Mouse (Mus musculus) embryonic facial prominence, embryonic 14.5 days (tissue): ENCODE measurements at regions not wholly inside any gene's neighbourhood (a gene's known extent, or its start where the extent isn't known, plus 50 kb on each side); places are given as distances from the start of the nearest gene placed in this dataset.
"Not testable (repeated sequence)": the region's sequence is repeated elsewhere in the genome, so short reads cannot be mapped to it uniquely, and the experiment has no call there.

Experiments used
- ATAC-seq: fragments of 200-750 bp; cut with Nextera tagmentation; 2 replicates; pipeline ENCODE4 v1.8.0; 2017; ENCODE audit warnings: low read depth, moderate number of reproducible peaks, moderate TSS enrichment
- DNase-seq: peaks from one replicate; pipeline ENCODE4 v3.0.0-alpha.2; 2015; ENCODE audit warnings: low spot score
- H3K27ac ChIP-seq: fragments of 300-500 bp; sonication (generic); replicated peaks from 2 replicates; pipeline ENCODE4 v1.5.1; 2014; ENCODE audit warnings: low read depth, mild to moderate bottlenecking, low read length, moderate library complexity
- H3K27me3 ChIP-seq: fragments of 300-500 bp; sonication (generic); replicated peaks from 2 replicates; pipeline ENCODE4 v1.6.1; 2014; ENCODE audit warnings: low read length; ENCODE audit not compliant: control insufficient read depth, insufficient read depth
- H3K36me3 ChIP-seq: fragments of 300-500 bp; sonication (generic); 2 replicates; pipeline ENCODE4 v1.6.1; 2014; ENCODE audit warnings: low read length, mixed read lengths; ENCODE audit not compliant: control insufficient read depth, insufficient read depth
- H3K4me1 ChIP-seq: fragments of 300-500 bp; sonication (generic); 2 replicates; pipeline ENCODE4 v1.6.1; 2014; ENCODE audit warnings: antibody characterized with exemption, low read length; ENCODE audit not compliant: control insufficient read depth, insufficient read depth
- H3K4me2 ChIP-seq: fragments of 300-500 bp; sonication (generic); 2 replicates; pipeline ENCODE4 v1.6.1; 2014; ENCODE audit warnings: low read depth, mild to moderate bottlenecking, low read length, moderate library complexity, mixed read lengths
- H3K4me3 ChIP-seq: fragments of 300-500 bp; sonication (generic); 2 replicates; pipeline ENCODE4 v1.5.1; 2014; ENCODE audit warnings: low read depth, mild to moderate bottlenecking, low read length
- H3K9ac ChIP-seq: fragments of 300-500 bp; sonication (generic); 2 replicates; pipeline ENCODE4 v1.6.1; 2014; ENCODE audit warnings: low read depth, mild to moderate bottlenecking, low read length, moderate library complexity, mixed read lengths
- H3K9me3 ChIP-seq: fragments of 300-500 bp; sonication (generic); 2 replicates; pipeline ENCODE4 v1.6.1; 2016; ENCODE audit warnings: low read length; ENCODE audit not compliant: control insufficient read depth
- WGBS: fragments of 180-500 bp; shearing (Covaris S2); extraction: QIAGEN DNeasy Blood & Tissue Kit; methylation state at CpG from one replicate; pipeline ENCODE4 v1.1.7; 2014; 5-methylcytosine and 5-hydroxymethylcytosine counted together

GRCm38 (mm10) chr3:98968811-98969210 is 75.8 kb upstream of the Hao2 start:
- Histone ChIP-seq H3K27ac (no peak overlapping the region), H3K9ac (no peak overlapping the region), H3K4me2 (no peak overlapping the region), H3K27me3 (no peaks in the 10 kb centered on the region), H3K9me3 (no peaks in the 10 kb centered on the region), H3K4me1 (no peaks in the 10 kb centered on the region), H3K4me3 (no peak overlapping the region), H3K36me3 (no peaks in the 10 kb centered on the region)
- peak; percentile 38 for DNase-seq
- no peak for ATAC-seq
- WGBS: 3% methylated on average over 4 of the region's 4 CpGs

- Histone ChIP-seq H3K27ac (no peak overlapping the region), H3K9ac (no peak overlapping the region), H3K27me3 (no peaks in the 10 kb centered on the region), H3K36me3 (no peaks in the 10 kb centered on the region), H3K4me3 (no peak overlapping the region), H3K4me2 (no peak overlapping the region), H3K4me1 (no peaks in the 10 kb centered on the region), H3K9me3 (no peaks in the 10 kb centered on the region)
- 6% methylated on average over 3 of the region's 3 CpGs for WGBS
- DNase-seq: peak; percentile 73
- ATAC-seq: no peak
Observed at GRCm38 (mm10) chr3:98975777-98976176, 82.7 kb upstream of the Hao2 start.

GRCm38 (mm10) chr3:98982787-98983186 is 89.7 kb upstream of the Hao2 start:
- Histone ChIP-seq H3K27ac (no peak overlapping the region), H3K9me3 (no peaks in the 10 kb centered on the region), H3K4me1 (no peaks in the 10 kb centered on the region), H3K27me3 (no peaks in the 10 kb centered on the region), H3K4me3 (no peak overlapping the region), H3K9ac (no peak overlapping the region), H3K4me2 (no peak overlapping the region), H3K36me3 (no peaks in the 10 kb centered on the region)
- ATAC-seq (no peak), DNase-seq (no peak)
- WGBS: 96% methylated on average over 1 of the region's 1 CpGs

- H3K4me2 ChIP-seq, H3K27me3 ChIP-seq, H3K9ac ChIP-seq, H3K9me3 ChIP-seq, H3K27ac ChIP-seq, H3K4me3 ChIP-seq, ATAC-seq, DNase-seq, H3K36me3 ChIP-seq: not testable (repeated sequence)
- peaks cover 11% of the 10 kb centered on the region for H3K4me1 ChIP-seq
- WGBS: 71% methylated on average over 2 of the region's 2 CpGs
Observed at GRCm38 (mm10) chr3:98987266-98987665, 94.2 kb upstream of the Hao2 start.

- no peak overlapping the region for H3K9ac ChIP-seq
- H3K4me3 ChIP-seq: no peak overlapping the region
- peak overlapping the region; percentile 23 for H3K4me2 ChIP-seq
- H3K27ac ChIP-seq: peak overlapping the region; percentile 75
- no peaks in the 10 kb centered on the region for H3K27me3 ChIP-seq
- ATAC-seq (peak; percentile 96), DNase-seq (peak; percentile 92)
- no peaks in the 10 kb centered on the region for H3K9me3 ChIP-seq
- H3K4me1 ChIP-seq: peaks cover 11% of the 10 kb centered on the region
- no peaks in the 10 kb centered on the region for H3K36me3 ChIP-seq
- WGBS: 9% methylated on average over 10 of the region's 10 CpGs
Observed at GRCm38 (mm10) chr3:98990801-98991200, 97.8 kb upstream of the Hao2 start.

- Histone ChIP-seq H3K9me3 (no peaks in the 10 kb centered on the region), H3K4me2 (peak overlapping the region; percentile 23; the same call in 1 of the 2 replicates), H3K4me1 (peaks cover 11% of the 10 kb centered on the region), H3K4me3 (no peak overlapping the region), H3K9ac (no peak overlapping the region), H3K36me3 (no peaks in the 10 kb centered on the region), H3K27ac (peak overlapping the region; percentile 40; the same call in 1 of the 2 replicates), H3K27me3 (no peaks in the 10 kb centered on the region)
- ATAC-seq (no peak), DNase-seq (no peak)
- 30% methylated on average over 6 of the region's 6 CpGs for WGBS
Observed at GRCm38 (mm10) chr3:98991276-98991675, 98.2 kb upstream of the Hao2 start.

GRCm38 (mm10) chr3:98994086-98994485 is 101.0 kb upstream of the Hao2 start:
- no peaks in the 10 kb centered on the region for H3K27me3 ChIP-seq
- ATAC-seq: no peak
- no peak overlapping the region for H3K9ac ChIP-seq
- H3K27ac ChIP-seq: no peak overlapping the region
- no peak overlapping the region for H3K4me3 ChIP-seq
- no peak overlapping the region for H3K4me2 ChIP-seq
- H3K9me3 ChIP-seq: peaks cover 5% of the 10 kb centered on the region; the same call in 1 of the 2 replicates
- no peak for DNase-seq
- no peaks in the 10 kb centered on the region for H3K36me3 ChIP-seq
- H3K4me1 ChIP-seq: peaks cover 11% of the 10 kb centered on the region

- 12% methylated on average over 1 of the region's 1 CpGs for WGBS
- no peaks in the 10 kb centered on the region for H3K27me3 ChIP-seq
- no peak overlapping the region for H3K4me3 ChIP-seq
- H3K4me1 ChIP-seq: peaks cover 4% of the 10 kb centered on the region; the same call in 1 of the 2 replicates
- ATAC-seq (no peak), DNase-seq (no peak)
- no peaks in the 10 kb centered on the region for H3K9me3 ChIP-seq
- H3K36me3 ChIP-seq: no peaks in the 10 kb centered on the region
- no peak overlapping the region for H3K27ac ChIP-seq
- no peak overlapping the region for H3K4me2 ChIP-seq
- H3K9ac ChIP-seq: no peak overlapping the region
Observed at GRCm38 (mm10) chr3:99030636-99031035, 110.2 kb upstream of the Wars2 start.

GRCm38 (mm10) chr3:99046190-99046589 is 94.7 kb upstream of the Wars2 start:
- no peak overlapping the region for H3K27ac ChIP-seq
- ATAC-seq (no peak), DNase-seq (no peak)
- 76% methylated on average over 6 of the region's 6 CpGs for WGBS
- H3K36me3 ChIP-seq: no peaks in the 10 kb centered on the region
- no peaks in the 10 kb centered on the region for H3K9me3 ChIP-seq
- H3K4me3 ChIP-seq: no peak overlapping the region
- H3K4me2 ChIP-seq: no peak overlapping the region
- no peak overlapping the region for H3K9ac ChIP-seq
- H3K27me3 ChIP-seq: no peaks in the 10 kb centered on the region
- peaks cover 5% of the 10 kb centered on the region for H3K4me1 ChIP-seq
